Mouse (Mus musculus) spleen, adult 18-20 months (tissue): Measurements from ENCODE around the gene Mpp6.
A peak's percentile ranks its signal among the peaks of the same experiment; 100 is the strongest.

Source experiments
- DNase-seq, 2 experiments: peaks; one replicate each; pipeline ENCODE4 v3.0.0; 2022; ENCODE audit warnings: mixed read lengths in 2 of 2

The Mpp6 gene

DNA sequence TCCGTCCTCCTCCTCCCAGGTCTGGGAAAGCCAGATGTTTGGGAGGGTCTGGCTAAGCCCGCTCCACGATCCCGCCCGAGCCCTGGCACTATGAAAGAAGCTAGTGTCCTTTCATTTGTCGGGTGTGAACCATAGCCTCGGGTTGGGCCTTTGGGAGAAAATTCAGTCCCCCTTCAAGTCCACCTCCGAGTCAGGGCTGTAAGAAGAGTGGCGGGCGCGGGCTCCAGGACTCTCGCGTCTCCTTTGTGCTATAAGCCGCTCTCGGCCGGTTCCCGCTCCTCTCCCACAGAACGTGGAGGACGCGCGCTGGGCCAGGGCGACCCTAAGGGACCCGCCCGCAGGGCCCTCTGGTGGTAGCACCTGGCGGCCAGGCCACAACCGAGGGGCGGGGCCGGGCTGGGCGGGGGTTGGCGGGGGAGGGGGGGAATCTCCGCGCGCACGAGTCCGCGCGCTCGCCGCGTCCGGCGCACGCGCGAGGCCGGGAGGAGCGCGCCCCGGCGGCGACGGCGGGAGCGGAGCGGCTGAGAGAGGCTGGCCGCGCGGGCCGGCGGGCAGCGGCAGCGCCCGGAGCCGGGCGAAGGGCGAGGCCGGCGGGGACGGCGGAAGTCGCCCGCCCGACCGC lies at the start of gene Mpp6:
Mpp6 (plus strand) TSS at position 485 of the 622 bp plus-strand sequence.
- peak; percentile 74 to 85 for DNase-seq

GRCm38 (mm10) chr6:50066172-50066571 lies 43.9 kb upstream of the Mpp6 start:
- DNase-seq = peak in 1 of 2 experiments; percentile 9

- no peak for DNase-seq
Measured at GRCm38 (mm10) chr6:50068490-50068889, 41.6 kb upstream of the Mpp6 start.

DNA sequence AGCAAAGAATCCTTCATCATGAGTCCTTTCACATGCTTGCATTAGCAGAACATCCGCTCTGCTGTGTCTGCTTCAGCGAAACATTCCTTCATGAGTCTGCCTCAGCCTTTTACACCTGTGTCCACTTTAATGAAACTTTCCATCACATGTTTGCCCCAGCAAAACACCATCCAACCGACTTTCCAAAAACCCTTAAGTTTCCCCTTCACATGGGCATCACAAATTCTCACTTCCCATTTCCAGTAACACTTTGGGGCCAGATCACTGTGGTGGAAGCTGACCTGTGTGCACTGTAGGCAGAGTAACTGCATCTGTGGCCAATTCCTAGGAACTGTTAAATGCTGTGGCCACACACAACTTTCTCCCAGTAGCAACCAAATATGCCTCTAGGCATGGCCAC lies 34.8 kb upstream of the Mpp6 start:
- DNase-seq = no peak

- no peak for DNase-seq
Measured at GRCm38 (mm10) chr6:50076473-50076872, 33.6 kb upstream of the Mpp6 start.

DNA sequence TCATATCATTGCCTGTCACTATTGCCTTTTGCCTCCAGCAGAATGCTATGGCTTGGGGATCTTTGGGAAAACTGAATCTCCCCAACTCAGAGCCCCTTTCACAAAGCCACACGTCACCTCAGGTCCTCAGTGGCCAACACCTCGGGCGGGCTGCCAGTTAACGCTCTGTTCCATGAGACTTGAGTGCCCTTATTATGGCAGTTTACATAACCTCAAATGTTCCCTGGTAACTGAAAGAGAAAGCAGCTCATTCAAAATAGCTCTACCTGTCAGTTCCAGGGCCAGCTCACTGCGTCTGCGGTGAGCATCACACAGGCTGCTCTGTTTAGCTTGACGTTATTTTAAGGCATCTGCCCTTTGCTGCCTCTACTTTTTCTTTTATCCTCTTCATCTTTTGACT lies 29.6 kb upstream of the Mpp6 start:
- DNase-seq = no peak

DNA sequence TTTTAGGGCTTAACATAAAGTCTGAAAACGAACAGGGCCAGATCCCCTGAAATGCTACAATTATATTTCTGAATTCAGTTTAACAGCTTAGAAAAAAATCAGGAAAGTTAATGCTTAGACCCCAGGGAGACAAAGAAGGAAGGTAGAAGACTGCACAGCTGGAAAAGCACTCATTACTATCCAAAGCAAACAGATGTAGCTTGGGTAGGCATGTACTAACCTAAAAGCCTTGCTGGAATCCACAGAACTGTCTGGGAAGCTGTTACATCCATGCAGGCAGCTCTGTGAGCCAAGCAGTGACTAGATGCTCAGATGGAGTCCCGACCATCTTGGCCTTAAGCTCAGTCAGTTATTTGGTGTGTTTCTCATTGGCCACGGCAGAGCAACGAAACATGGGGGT lies 24.8 kb upstream of the Mpp6 start:
- DNase-seq = no peak

DNA sequence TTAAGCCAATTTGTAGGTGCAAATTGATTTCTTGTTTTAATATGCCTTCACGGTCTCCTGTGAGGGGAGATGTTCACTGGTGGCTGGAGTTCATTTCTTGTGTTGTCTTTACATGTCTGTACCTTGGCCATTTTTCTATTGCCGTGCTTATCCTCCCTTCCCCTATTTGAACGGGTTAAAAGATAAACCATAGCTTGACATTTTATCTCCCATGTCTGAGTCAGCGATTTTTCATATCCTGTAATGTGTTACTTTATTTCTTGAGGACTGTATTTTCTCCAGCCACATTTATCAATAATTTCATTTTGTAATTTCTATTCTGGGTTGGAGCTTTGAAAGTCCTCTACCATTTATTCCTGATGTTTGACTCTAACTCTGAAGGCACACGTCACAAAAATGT lies 20.7 kb upstream of the Mpp6 start:
- no peak for DNase-seq

DNA sequence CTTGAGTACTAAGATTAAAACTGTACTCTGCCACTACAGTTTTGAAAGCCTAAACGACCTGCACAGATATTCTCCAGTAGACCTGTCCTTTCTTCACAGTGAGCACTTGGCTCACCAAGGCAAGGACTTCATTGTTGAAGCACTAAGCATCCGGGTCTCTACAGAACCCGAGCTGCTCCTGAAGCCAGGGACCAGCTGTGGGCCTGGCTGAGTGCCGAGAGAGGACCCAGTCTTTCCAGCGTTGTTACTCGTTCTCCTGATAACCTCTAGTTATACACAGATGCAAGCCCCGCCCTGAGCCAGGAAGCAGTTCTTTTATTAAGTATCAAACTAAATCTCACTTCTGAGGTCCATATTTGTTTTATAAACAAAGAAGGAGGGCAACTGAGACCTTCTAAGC lies 19.8 kb upstream of the Mpp6 start:
- no peak for DNase-seq

DNA sequence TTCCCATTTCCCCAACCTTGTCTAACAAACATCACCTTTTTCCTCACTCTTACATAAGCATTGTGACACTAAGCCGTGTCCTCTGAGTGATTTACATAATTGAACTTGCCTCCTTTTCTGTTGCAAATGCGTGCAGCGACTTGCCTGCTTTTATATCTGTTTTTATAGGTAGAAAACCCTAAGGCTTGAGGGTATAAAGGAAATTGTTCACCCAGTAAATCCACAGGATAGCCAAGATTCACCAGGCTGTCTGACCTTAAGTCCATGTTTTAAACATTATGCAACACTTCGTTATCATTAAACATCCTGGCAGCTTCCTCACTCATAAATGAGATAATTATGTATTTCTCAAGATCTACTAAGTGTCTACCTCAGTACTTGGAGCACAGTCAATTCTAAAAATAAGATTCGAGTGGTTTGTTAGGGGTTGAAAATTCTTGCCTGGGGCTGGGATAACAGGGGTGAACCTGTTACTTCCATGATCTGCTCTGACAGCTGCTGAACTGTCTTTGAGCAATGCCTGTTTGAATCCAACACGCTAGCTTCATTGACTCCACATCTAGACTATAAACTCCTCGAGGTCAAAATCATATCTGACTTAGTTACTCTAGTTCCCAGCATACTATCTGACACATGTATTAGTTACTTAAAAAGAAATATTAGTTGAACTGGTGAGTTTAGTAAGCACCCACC lies 18.4 kb upstream of the Mpp6 start:
- DNase-seq = no peak

DNA sequence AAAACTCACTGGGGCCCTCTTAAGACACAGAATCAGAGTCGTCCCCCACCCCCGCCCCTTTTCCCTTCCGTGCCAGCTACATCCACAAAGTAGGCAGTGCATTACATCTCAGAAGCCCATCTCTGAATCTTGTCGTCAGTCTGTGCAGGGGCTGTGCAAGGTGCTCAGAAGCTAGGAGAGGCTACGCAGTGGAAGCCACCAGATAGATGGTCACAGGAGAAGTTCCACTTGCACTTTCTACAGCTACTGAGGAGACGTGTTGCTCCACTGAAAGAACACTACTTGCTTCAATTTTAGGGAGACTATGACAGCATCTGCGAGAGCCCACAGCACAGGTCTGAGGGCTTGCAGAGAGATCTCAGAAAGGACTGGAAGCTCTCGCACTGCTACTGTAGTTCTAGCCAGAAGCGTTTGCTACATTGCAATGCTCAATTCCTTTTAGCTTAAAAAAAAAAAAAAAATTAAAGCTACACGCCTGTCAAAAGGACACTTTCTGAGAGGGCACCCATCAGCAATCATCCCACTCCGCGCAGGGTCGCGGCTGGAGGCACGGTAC lies 762 bp upstream of the Mpp6 start:
- DNase-seq = peak in 1 of 2 experiments; percentile 3

DNA sequence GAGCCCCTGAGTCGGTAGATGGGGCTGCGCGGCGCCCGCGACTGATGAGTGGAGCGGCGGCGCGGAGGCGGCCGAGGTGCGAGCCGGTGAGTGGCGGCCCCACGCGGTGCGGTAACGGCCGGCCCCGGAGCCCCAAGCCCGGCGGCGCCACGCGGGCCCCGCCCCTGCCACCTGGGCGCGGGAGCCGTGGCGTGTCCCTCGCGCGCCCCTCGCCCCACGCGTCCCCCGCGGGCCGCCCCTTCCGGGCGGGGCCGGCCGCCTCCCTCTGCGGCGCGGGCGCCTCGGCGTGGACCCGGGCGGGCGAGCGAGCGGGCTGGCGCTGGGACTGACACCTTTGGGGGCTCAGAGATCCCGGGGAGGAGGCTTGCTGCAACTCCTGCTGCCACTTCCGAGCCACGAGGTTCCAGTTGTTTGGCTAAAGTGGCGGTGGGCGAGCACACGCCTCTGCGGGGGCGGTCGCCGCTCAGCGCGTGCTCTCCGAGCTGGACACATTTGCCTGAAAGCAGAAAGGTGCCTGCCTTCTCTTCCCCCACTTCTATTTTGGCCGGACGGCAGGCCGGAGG lies 419 bp downstream of the Mpp6 start:
- no peak for DNase-seq

- DNase-seq = no peak
Measured at GRCm38 (mm10) chr6:50111111-50111655, 1.1 kb downstream of the Mpp6 start.

GRCm38 (mm10) chr6:50112775-50113174 lies 2.7 kb downstream of the Mpp6 start:
- DNase-seq = peak; percentile 69 to 81

DNA sequence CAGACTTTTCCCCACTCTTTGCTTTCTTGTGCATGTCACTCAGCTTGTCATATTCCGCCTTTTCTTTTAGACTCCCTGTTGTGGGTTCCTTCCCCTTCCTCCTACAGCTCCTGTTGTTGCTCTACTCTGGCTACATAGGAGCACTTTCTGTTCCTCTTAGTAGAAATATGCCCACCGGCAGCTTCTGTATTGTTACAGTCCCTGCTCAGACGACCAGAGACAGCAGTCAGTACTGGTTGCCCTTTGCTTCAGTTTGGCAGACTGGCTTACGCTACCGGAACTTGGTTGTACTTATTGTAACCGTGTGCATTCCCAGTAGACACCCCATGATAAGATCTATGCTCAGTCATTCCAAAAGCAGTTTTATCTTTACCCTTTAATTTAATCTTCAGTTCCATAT lies 4.2 kb downstream of the Mpp6 start:
- peak; percentile 9 to 21 for DNase-seq

GRCm38 (mm10) chr6:50120931-50121330 lies 10.9 kb downstream of the Mpp6 start:
- no peak for DNase-seq

DNA sequence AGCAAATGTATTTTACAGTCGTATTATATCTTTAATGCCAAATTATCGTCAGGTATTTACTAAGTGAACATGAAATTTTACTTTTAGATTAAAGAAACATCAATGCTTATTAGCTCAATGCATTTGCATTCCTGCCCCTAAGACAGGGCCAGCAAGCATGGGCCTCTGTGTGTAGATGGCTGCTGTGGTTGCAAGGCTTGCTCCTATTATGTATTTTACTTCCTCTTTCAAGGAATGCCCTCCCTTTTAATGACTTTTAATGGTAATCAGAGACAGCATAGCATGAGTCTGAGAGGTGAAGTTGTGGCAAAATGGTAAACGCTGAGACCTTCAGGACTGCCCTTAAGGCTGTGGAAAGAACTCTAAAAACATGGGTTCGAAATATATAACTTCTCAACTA lies 12.8 kb downstream of the Mpp6 start:
- no peak for DNase-seq

DNA sequence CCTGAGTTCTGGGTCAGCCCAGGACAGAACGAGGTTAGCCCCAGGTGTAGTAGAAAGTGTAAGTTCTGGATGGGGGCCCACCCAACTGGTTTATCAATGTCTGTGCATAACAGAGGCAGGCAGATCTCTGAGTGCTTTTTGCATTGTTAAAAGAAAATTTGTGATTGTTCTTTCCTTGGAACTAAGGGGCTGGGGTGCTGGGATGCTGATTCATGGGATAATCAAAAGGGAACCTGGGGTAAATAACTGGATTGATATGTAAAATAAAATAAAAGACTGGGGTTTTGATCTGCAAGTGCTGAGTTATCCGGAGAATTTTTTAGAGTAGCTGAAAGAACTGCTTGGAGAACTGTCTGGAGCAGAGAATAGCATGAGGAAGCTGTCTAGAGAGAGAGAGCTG lies 14.2 kb downstream of the Mpp6 start:
- no peak for DNase-seq

DNA sequence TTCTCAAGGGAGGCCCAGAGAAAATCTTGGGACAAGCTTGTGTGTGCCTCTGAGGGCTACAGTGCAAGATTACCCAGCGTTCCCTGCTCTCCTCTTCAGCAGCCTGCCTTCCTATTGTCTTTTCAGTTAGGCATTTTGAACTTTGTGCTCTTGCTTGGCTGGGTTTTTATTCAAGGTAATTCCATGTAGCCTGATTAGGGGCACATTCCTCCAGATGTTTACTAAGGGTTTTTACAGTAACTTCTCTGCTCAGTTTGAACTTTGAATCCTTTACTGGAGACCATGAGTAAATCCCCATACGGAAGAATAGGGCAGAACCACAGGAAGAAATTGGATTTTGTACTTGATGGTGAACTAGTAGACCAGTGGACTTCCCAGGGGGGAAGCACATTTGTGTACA lies 16.3 kb downstream of the Mpp6 start:
- DNase-seq = no peak

DNA sequence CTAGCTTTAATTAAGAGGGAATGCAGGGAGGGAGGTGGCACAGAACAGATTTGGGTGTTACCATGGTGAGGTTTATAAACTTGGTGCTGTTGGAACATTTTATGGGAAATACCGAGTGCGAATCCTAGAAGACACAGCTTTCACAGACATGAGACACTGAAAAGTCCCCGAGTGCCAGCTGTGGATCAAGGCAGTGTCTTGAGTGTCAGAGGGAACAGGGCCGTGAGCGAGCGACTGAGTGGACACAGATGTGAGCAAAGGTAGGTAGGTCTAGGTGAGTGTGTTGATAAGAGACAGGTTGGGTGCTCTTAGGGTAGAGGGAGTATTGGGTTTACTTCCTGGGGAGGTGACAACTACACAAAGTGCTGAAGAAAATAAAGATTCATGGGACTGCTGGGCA lies 17.5 kb downstream of the Mpp6 start:
- no peak for DNase-seq

DNA sequence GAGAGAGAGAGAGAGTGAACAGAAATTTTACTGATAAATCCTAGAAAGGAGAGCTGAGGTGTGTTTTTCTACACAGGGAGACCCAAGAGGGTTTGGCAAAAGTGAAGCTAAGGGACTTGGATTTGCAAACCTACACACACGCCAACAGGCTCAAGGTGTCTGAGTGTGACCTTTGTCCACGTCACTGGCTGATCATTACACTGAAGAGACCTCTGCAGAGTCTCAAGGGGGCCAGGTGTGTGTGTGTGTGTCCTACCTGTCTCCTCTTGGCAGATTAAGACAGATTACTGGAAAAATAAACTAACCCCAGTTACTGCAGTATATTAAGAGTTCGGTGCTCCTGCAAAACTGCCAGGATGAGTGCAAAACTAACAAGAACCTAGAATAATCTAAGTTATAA lies 27.6 kb downstream of the Mpp6 start:
- no peak for DNase-seq

GRCm38 (mm10) chr6:50139526-50139925 lies 29.5 kb downstream of the Mpp6 start:
- DNase-seq = no peak

DNA sequence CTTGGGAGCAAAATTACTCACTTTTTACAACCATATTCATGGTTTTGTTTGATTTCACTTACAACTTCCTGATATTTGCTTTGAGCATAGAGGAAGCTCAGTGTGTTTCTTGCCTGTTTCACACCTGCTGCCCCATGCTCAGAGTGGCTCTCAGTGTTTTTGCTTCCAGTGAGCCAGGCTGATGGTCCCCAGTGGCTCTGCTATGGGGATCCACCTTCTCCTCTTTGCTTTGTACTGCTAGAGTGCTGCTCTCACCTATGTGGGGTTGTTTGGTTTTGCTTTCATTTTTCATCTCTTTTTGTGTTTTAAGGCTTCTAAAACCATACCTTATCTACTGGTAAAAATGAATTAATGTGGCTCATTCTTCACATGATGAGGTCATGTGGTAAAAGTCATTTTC lies 36.1 kb downstream of the Mpp6 start:
- no peak for DNase-seq

DNA sequence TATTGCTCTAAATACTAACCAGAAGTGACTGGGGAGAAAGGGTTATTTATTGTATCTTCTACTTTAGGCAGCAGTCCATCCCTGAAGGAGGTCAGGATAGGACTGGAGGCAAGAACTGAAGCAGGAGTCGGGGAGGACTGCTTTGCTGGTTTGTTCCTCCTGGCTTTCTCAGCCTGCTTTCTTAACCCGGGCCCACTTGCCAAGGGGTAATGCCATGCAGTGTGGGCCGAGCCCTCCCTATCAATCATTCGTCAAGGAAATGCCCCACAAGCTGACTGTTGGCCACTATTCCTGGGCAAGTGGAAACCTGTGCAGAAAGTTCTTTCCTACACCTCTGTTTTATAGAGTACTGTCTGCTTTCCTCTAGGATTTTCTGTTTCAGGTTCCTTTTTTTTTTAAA lies 39.3 kb downstream of the Mpp6 start:
- DNase-seq = no peak
